Mouse (Mus musculus): ENCODE results near the gene Vmn1r223. TPM values are rescaled to one million over a fixed set of nuclear protein-coding genes. Genes with fewer than 3 reads are reported as not detected.

Gene Vmn1r223
- total RNA-seq, 2 experiments from 2014 or later, result not detected

GRCm38 (mm10) chr13:23299999-23300341, 53.0 kb downstream of the Vmn1r223 start:
- DNase-seq (ENCODE audit: low spot score in 2 of 2), result peak; percentile 78 to 84
- intact Hi-C loops (cut with DNase I), result loop anchor here (5.0 kb wide), 1 partner anchor 102 kb away; no protein-coding TSS in a partner anchor

Other genes with a start within 250 kb of the Vmn1r223 start
- not detected for gene Vmn1r213, start 239.5 kb upstream of the Vmn1r223 start, total RNA-seq (2021)
- gene Vmn1r214, start 216.7 kb upstream of the Vmn1r223 start, total RNA-seq (2021), result not detected
- gene Vmn1r215, start 179.1 kb upstream of the Vmn1r223 start, total RNA-seq (2021), result not detected
- gene Vmn1r217, start 128.9 kb upstream of the Vmn1r223 start, total RNA-seq (2021), result not detected
- gene Vmn1r218, start 114.0 kb upstream of the Vmn1r223 start, total RNA-seq (2021), result not detected
- gene Vmn1r219, start 87.8 kb upstream of the Vmn1r223 start, total RNA-seq (2021), result not detected
- gene Vmn1r220, start 59.2 kb upstream of the Vmn1r223 start, total RNA-seq (2021), result not detected
- not detected for gene Vmn1r221, start 33.0 kb upstream of the Vmn1r223 start, total RNA-seq (2021)
- gene Vmn1r222, start 11.2 kb upstream of the Vmn1r223 start, total RNA-seq (2021), result not detected
- gene Zfp322a, start 122.1 kb downstream of the Vmn1r223 start, total RNA-seq (2021), result 10 to 100 TPM; 26.3 to 35.5 TPM
- gene Abt1, start 176.7 kb downstream of the Vmn1r223 start, total RNA-seq (2021), result 1 to 10 TPM; 8.4 to 8.5 TPM
- not detected for gene Btn1a1, start 218.8 kb downstream of the Vmn1r223 start, total RNA-seq (2021)
- gene Btn2a2, start 241.7 kb downstream of the Vmn1r223 start, total RNA-seq (2021), result 1 to 10 TPM in 1 of 2 experiments, under 1 TPM in 1; 0.93 to 1.5 TPM

Data from left cerebral cortex, postnatal 36 days (tissue).